Mouse (Mus musculus): Measurements from ENCODE around the gene Suclg1.

DNA sequence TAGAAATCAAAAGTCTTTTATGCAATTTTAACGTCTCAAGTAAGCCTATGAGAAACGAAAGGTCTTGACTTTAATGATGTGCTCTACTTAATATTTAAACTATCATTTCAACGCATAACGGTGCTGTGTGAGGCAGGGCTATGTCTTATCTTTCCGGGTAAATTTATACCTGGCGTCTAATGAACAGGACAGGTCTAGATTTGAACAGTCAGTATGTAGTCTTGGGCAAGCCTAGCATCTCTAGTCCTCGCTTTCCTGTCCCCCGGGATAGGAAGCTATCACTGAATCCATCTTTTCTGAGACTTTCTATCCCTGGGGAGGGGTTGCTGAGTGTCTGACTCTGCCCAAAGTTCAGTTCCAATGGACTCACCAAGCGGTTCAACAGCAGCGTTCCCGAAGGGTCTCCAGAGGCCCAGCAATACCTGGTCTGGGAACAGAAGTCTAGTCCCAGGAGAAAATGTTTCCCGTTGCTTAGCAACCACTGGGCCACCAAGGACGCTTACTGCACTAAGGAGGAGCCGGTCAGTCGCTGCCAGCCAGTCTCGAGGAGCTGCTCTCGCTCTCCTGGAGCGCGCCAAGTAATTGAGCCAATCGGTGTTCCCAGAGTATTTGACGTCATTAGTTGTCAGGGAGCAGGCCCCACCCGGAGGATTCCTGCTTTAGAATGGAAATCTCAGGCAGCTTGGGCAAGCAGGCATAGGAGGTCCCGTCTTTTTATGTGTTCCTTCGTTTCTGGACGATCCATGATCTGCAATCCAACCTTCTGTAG, 26.8 kb upstream of the Suclg1 start, which contains the start of gene Dnah6:
- no peak for TF ChIP-seq POLR2A (IDR thresholded peaks at IDR 0.05; ENCODE audit: insufficient read length, low read depth)
- no peak for TF ChIP-seq MAX (IDR thresholded peaks at IDR 0.05; ENCODE audit: low read depth)
